Mouse (Mus musculus) MEL-GATA-1-ER (cell line): ENCODE measurements around the gene Tcp11l1.
A peak's percentile ranks its signal among the peaks of the same experiment; 100 is the strongest.

ENCODE experiments used
- DNase-seq: peaks from one replicate; pipeline ENCODE4 v3.0.0-alpha.2; 2012; ENCODE audit warnings: low read depth; ENCODE audit errors: extremely low read depth

Tcp11l1 gene

GRCm38 (mm10) chr2:104711585-104712485 is at the start of gene Tcp11l1:
Gene Tcp11l1 (minus strand): TSS chr2:104712169.
- DNase-seq: no peak

DNA sequence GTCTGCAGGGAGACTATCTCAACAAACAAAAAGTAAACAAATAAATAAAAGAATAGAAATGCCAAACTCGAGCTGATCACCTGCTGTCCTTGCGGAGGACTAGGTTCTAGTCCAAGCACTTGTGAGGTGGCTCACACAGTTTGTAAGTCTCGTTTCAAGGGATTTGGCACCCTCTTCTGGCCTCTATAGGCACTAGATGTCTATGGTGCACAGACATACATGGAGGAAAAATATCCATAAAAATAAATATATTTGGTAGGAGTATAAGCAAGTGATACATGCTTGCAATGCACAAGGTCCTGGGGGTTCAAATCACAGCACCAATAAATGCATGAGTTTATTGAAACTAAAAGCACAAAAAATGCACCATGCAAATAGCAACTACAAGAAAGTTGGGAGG is 38.6 kb upstream of the Tcp11l1 start:
- DNase-seq: peak; percentile 25

DNA sequence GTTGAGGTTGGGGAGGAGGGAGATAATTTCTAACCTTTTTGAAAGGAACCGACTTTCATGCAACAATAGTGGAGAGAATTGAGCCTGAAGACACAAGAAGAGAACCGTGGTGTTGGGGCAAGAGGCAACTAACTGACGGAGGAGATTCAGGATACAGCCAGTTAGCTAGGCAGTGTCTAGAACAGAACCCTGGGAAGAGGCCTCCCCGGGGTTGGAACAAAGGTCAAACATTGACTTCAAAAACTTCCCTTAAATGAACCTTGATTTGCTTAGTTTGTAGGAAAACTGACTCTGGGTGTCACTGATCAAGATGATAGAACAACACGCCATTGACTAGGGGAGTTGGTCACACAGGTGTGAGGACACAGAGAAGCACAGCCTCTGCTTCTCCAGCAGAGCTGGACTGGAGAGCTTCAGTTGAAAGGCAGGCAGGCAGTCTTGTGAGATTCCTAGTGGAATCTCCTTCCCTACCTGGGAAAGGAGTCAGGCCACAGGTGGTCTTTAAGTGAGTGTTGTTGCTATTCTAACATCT is 36.7 kb upstream of the Tcp11l1 start:
- no peak for DNase-seq

DNA sequence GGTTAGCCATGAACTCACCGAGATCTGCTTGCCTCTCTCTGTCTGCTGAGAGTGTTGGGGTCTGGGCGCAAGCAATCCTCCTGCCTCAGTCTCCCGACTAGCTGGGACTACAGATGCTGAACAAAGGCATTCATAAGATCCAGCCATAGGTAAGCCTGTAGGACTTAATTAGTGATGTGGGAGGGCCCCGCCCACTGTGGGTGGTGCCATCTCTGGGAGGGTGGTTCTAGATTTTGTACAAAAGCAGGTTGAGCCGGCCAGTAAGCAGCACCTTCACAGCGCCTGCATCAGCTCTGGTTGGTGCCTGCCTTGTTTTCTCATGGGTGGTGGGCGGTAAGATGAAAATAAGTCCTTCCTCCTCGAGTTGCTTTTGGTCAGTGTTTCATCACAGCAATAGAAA is 34.3 kb upstream of the Tcp11l1 start:
- DNase-seq: no peak

DNA sequence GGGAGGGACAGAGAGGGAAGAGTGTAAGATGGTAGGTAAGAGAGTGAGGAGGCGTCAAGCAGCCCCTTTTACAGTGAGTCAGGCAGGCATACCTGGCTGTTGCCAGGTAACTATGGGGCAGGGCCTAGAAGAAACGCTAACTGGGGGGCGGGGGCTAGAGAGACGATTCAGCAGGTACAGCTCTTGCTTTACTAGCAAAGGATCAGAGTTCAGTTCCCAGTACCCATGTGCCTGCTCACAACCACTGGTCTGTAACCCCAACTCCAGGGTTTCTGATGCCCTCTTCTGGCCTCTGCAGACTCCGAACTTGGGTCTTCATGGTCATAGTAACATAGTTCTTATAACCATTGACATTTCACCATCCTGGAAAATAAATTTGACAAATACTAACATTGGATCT is 32.0 kb upstream of the Tcp11l1 start:
- no peak for DNase-seq

DNA sequence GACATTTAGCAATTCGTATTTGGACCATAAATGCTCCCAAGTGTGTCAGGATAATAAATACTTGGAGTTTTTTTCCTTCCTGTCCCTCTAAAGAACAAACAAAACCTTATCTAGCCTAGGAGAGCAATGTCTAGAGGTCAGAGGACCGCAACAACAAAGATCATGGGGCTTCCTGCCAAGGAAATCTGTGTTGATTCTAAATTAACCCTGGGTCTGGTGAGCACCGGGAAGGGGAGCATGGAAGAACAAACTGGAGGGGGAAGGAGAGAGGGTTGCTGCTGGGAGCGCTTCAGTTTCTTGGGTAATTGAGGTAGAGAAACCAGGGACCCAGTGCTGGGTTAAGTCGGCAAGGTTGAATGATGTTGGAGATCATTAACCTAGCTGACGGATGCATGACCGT is 31.2 kb upstream of the Tcp11l1 start:
- DNase-seq: no peak

- DNase-seq: peak; percentile 59
These were observed 30.7 kb upstream of the Tcp11l1 start, which contains the start of gene Depdc7 for GRCm38 (mm10) chr2:104742741-104743064. Gene Depdc7 (minus strand): TSS chr2:104742878.

DNA sequence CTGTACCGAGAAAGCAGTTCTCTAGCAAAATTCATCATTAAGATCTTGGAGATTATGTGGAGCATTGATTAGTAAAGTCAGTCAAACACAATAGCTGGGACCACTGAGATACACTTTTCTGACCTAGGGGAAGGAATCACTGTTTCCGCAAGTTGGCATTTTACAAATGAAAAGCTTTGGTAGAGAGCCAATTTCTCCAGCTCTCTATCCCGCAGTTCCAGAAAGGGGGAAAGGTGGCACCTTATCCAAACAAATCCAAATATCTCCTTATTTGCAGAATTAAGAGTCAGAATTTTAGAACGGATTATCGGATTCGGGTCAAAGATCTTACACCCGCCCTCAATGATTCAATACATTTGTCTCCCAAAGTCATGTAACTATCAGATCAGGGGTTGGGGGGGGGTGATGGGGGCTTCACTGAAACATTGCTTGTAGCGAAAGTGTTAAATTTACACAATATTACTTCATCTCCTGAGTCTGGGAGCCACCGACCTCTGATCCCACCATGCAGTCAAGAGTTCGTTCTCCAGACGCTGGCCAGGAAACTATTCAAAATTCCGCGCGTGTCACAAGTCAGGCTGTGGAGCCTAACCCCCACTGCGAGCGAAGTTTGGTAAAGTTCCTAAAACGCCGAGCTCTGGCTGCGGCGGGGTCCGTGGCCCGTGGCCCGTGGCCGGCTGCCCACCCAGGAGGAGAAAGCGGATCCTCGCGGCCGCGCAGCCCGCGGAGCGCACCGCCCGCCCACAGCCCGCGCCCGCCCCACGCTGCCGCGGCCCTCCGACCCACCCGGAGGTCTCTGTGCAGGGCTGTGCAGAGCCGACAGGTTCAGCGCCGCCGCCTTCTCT is 30.1 kb upstream of the Tcp11l1 start:
- DNase-seq: no peak

DNA sequence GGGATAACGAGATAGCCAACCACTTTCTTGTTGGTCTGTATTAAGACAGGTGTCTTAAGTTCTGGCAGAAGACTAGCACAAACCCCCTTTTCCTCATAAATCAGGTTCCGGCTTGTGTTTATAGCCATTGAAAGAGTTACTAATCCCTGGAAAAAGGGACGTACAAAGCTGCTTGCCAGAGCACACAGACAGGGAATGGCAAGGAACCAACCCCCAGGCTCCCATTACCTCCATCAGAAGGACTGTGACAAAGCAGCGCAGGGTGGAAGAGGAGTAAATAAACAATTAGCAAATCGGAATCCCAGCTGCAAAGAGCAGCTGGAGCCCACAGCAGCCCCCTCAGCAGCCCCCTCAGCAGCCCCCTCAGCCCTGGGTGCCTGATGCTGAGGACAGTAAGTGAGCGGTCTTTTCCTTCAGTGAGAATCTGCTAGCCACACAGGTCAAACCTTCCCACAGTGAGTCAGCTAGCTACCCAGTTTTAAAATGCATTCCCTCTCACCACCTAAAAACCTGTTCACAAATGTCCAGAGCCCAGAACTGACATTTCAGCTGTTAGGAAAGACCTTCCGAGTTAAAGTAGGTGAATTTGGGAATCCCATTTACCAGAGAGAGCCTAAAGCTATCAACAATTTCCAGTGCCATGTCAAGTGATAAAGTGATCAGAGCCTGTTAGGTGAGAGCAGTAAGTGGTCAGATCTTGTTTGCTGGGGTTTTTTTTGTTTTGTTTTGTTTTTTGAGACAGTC is 29.2 kb upstream of the Tcp11l1 start:
- no peak for DNase-seq

DNA sequence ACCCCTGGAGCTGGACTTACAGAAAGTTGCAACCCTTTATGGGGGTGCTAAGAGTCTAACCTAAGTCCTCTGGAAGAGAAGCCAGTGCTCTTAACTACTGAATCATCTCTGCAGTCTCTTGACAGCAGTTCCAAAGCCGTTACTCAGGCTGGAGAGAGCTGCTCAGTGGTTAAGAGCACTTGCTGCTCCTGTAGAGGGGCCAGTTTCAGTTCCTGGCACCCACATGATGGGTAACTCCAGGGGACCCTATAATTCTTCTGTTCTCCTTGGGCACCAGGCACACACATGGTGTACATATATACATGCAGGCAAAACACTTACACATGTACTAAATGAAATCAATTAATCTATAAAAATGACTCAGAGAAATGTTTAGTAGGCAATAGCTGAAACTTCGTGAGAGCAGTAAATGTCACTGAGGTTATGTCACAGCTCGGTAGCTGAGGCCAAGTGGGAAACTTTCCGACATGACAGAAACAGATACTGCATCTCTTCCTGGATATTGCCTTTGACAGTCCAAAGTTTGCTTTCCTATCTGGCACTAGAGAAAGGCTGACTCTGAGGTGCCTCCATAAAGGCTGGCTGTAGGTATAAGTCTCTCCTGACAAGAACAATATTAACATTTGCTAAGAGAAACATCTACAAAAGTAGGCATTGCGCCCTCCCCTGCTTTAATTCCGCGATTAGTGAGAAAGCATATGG is 28.4 kb upstream of the Tcp11l1 start:
- no peak for DNase-seq

DNA sequence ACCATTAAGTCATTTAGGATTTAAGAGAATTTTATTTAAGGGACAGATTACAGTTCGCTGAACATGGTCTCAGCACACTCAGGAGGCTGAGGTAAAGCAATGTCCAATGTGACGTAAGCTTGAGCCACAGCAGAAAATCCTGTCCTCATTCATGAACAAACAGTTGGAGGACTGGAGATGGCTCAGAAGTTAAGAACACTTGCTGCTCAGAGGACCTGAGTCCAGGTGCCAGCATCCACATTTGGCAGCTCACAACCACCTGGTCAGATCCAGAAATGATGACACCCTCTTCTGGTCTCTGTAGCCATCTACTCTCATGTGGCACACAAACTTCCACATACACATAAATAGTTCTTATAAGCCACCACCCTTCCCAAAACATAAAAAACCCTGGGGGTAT is 27.7 kb upstream of the Tcp11l1 start:
- DNase-seq: no peak

DNA sequence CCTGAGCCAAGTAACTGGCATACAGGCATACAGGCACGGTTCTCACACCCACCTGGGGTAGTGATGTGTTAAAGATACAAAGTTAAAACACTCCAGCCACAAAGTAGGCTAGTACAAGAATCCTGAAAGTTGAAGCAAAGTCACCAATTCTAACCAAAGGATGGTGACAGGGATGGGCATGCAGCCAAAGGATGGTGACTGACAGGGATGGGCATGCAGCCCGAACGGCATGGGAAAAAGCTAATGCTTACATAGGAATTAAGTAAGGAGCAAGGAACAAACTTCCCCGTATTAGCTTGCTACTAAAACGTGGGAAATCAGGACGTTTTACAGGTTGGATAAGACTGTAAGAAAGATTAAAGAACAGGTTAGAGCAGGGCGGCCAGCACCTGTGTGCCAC is 24.3 kb upstream of the Tcp11l1 start:
- no peak for DNase-seq

GRCm38 (mm10) chr2:104732562-104733256 is 20.7 kb upstream of the Tcp11l1 start:
- no peak for DNase-seq

GRCm38 (mm10) chr2:104732033-104732444 is 20.1 kb upstream of the Tcp11l1 start:
- DNase-seq: no peak

DNA sequence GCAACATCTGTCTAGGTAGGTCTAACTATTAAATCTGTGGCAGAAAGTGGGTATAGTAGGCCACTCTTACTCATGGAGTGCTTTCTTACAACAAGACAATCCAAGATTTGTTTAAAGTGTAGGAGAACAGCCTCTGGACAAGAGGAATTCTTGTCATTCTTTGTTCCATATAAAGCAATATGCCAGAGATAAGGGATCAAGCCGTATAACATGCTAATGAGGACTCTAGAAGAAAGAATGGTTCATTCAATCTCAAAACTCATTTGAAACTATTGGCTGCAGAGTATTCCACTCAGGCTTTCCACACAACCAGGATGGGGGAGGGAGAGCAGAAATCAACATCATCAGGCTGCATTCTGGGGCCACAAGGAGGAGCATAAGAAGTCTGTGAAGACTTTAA is 15.4 kb upstream of the Tcp11l1 start:
- no peak for DNase-seq

- no peak for DNase-seq
These were observed 10.1 kb upstream of the Tcp11l1 start for GRCm38 (mm10) chr2:104722021-104722420.

GRCm38 (mm10) chr2:104717827-104718226 is 5.9 kb upstream of the Tcp11l1 start:
- DNase-seq: no peak

- no peak for DNase-seq
These were observed 5.3 kb upstream of the Tcp11l1 start for GRCm38 (mm10) chr2:104717231-104717735.

GRCm38 (mm10) chr2:104716279-104716678 is 4.3 kb upstream of the Tcp11l1 start, which contains the start of gene Pin1rt1:
Gene Pin1rt1 (minus strand): TSS chr2:104716379.
- DNase-seq: no peak

DNA sequence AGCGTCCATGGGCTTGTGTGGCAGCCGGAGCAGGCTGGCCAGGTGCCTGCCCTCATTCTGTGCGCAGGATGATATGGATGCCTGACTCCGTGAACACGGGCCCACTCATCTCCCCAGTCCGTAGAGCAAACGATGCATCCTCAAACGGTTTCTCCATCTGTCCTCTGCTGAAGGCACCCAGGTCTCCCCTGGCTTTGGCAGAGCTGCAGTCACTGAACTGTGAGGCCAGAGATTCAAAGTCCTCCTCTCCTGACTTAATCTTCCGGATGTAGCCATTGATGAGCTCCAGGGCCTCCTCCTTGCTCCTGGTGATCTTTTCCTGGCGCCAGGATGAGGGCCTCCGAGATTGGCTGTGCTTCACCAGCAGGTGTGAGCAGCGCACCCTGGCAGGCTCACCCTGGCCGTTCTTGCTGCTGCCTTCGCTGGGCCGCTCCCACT is 2.3 kb upstream of the Tcp11l1 start:
- no peak for DNase-seq
